Mouse (Mus musculus) erythroblast, embryonic 14.5 days (primary cell): ENCODE data around the gene H2al1a. TPM values are rescaled to one million over a fixed set of nuclear protein-coding genes. Genes with fewer than 3 reads are reported as not detected.
"Not testable (repeated sequence)": the region's sequence is repeated elsewhere in the genome, so short reads cannot be mapped to it uniquely, and the experiment has no call there.

Experiments
- H3K27me3 ChIP-seq: 2 replicates; pipeline ENCODE4 v1.6.1; 2012; ENCODE audit warnings: inconsistent platforms; ENCODE audit not compliant: control insufficient read depth
- H3K36me3 ChIP-seq: 2 replicates; pipeline ENCODE4 v1.6.1; 2012; ENCODE audit warnings: mild to moderate bottlenecking, inconsistent platforms; ENCODE audit not compliant: control insufficient read depth
- H3K4me1 ChIP-seq: 2 replicates; pipeline ENCODE4 v1.6.1; 2012; ENCODE audit warnings: inconsistent platforms; ENCODE audit not compliant: control insufficient read depth
- H3K4me3 ChIP-seq: replicated peaks from 2 replicates; pipeline ENCODE3; 2012; ENCODE audit warnings: moderate library complexity, mild to moderate bottlenecking, inconsistent platforms
- H3K9me3 ChIP-seq: 2 replicates; pipeline ENCODE4 v1.6.1; 2012; ENCODE audit warnings: low read length, inconsistent platforms, mixed read lengths; ENCODE audit not compliant: control insufficient read depth
- GATA1 ChIP-seq: IDR thresholded peaks from 2 replicates; pipeline ENCODE4 v1.6.1; 2012; ENCODE audit warnings: low read length, inconsistent platforms, mixed read lengths
- TAL1 ChIP-seq: IDR thresholded peaks from 3 replicates; pipeline ENCODE4 v1.6.1; 2012; ENCODE audit warnings: low read length, inconsistent platforms, mixed read lengths
- polyA plus RNA-seq: library from polyadenylated mRNA; stranded (reverse); fragments of >175 nt; gene quantifications from 2 replicates; pipeline ENCODE4 v1.2.3, GENCODE M21; 2012

H2al1a gene
- not detected in 2 replicates for polyA plus RNA-seq

- H3K9me3 ChIP-seq, H3K4me1 ChIP-seq, H3K36me3 ChIP-seq, H3K27me3 ChIP-seq, H3K4me3 ChIP-seq: not testable (repeated sequence)
Observed at GRCm38 (mm10) chrX:11298957-11299356, at the start of gene H2al1a. H2al1a (plus strand) TSS chrX:11299257.

DNA sequence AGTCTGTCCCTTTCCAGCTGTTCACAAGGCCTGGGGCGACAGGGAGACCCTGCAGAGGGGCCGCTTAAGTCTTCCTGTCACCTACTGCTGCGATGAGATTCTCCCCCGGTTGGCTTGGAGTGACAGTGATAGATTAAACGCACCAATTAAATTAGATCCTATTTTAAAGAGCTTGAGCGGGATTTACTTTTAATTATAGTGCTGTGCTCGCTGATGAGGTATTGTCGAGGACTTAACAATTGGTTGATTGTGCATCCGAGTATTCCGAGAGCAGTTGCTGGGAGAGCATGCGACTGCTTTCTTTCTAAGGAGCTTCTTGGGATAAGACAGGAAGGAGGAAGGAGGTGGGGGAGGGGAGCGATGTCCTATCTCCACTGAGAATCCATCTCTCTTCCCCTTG lies 48.9 kb upstream of the H2al1a start:
- TF ChIP-seq GATA1 (no peak), TAL1 (no peak)
- H3K36me3 ChIP-seq: no peaks in the 10 kb centered on the region
- no peak overlapping the region for H3K4me3 ChIP-seq
- H3K4me1 ChIP-seq: no peaks in the 10 kb centered on the region
- no peaks in the 10 kb centered on the region for H3K9me3 ChIP-seq
- no peaks in the 10 kb centered on the region for H3K27me3 ChIP-seq

GRCm38 (mm10) chrX:11254062-11254461 lies 45.0 kb upstream of the H2al1a start:
- TF ChIP-seq GATA1: no peak
- no peak for TF ChIP-seq TAL1
- H3K36me3 ChIP-seq: no peaks in the 10 kb centered on the region
- H3K9me3 ChIP-seq: no peaks in the 10 kb centered on the region
- no peaks in the 10 kb centered on the region for H3K4me1 ChIP-seq
- H3K27me3 ChIP-seq: no peaks in the 10 kb centered on the region
- H3K4me3 ChIP-seq: no peak overlapping the region

DNA sequence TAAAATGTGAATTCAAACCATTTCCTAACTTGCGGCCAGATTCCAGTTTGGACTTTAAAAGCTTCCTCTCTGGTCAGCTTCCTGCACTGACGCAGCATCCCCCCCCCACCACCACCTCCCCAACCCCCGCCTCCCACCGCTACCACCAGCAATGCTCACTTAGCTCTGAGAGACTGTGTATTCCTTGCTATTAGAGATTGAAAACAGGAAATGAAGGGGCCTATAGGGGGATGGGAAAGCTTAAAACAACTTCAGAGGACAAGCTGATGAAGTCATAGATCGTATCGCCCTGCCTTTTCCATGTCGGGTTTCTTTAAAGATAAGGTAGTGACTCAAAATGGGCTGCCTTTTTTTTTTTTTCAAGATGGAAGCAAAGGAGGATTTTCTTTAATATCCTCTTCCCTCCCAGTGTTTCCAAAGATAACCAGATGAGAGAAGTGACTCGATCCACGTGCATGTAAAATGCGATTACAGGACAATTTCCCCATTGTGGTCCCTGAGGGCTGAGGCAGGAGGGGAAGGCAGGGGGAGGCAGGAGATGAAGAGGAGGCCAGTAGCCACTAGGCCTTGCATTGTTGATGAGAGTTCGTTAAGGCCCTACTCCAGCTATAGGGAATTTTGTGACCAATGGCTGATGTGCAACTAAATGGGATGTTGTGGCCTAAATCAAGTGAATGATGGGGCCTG lies 44.4 kb upstream of the H2al1a start:
- no peak overlapping the region for H3K4me3 ChIP-seq
- H3K4me1 ChIP-seq: no peaks in the 10 kb centered on the region
- no peaks in the 10 kb centered on the region for H3K36me3 ChIP-seq
- H3K9me3 ChIP-seq: no peaks in the 10 kb centered on the region
- H3K27me3 ChIP-seq: no peaks in the 10 kb centered on the region
- no peak for TF ChIP-seq GATA1
- no peak for TF ChIP-seq TAL1

DNA sequence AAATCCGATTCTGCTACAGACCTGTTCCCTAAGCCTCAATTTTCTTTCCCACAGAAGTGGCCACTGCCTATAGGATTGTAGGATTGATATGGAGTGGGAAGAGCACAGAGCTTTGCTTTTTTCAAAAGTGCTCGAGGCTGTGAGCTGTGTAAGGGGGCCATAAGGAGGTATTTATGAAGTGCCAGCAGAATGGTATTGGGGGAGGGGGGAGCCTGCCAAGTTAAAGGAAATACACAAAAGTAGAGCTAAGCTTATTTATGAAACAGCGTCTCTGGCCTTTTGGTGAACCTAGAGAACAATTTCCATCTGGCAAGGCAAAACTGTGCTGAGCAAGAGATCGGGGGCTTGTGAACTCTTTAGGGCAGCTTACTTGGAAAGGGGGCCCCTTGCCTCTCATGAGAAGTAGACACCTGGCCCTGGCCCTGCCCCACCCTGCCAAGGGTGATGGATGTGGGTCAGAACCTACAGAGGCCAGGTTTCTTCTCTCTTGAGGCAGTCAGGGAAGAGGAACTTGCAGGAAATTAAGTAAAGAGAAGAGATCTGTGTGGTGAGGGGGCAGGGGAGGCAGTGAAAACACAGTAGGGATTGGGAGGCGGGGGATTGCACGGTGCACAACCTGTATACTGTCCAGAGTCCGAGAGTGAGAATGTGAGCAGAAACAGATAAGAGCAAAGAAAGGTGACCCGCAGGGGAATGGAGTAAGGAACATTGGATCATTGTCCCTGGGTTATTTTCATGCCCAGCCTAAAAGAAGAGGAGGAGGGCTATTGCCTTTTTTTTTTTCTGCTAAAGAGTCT lies 43.3 kb upstream of the H2al1a start:
- Histone ChIP-seq H3K27me3 (no peaks in the 10 kb centered on the region), H3K4me3 (no peak overlapping the region), H3K9me3 (no peaks in the 10 kb centered on the region), H3K4me1 (no peaks in the 10 kb centered on the region), H3K36me3 (no peaks in the 10 kb centered on the region)
- TF ChIP-seq TAL1 (no peak), GATA1 (no peak)

- no peak overlapping the region for H3K4me3 ChIP-seq
- H3K4me1 ChIP-seq: no peaks in the 10 kb centered on the region
- TF ChIP-seq GATA1: no peak
- TF ChIP-seq TAL1: no peak
- H3K9me3 ChIP-seq: no peaks in the 10 kb centered on the region
- no peaks in the 10 kb centered on the region for H3K27me3 ChIP-seq
- no peaks in the 10 kb centered on the region for H3K36me3 ChIP-seq
Observed at GRCm38 (mm10) chrX:11264918-11265317, 34.1 kb upstream of the H2al1a start.

GRCm38 (mm10) chrX:11267791-11268190 lies 31.3 kb upstream of the H2al1a start:
- Histone ChIP-seq H3K4me1 (no peaks in the 10 kb centered on the region), H3K4me3 (no peak overlapping the region), H3K9me3 (no peaks in the 10 kb centered on the region), H3K27me3 (no peaks in the 10 kb centered on the region), H3K36me3 (no peaks in the 10 kb centered on the region)
- no peak for TF ChIP-seq TAL1
- no peak for TF ChIP-seq GATA1

DNA sequence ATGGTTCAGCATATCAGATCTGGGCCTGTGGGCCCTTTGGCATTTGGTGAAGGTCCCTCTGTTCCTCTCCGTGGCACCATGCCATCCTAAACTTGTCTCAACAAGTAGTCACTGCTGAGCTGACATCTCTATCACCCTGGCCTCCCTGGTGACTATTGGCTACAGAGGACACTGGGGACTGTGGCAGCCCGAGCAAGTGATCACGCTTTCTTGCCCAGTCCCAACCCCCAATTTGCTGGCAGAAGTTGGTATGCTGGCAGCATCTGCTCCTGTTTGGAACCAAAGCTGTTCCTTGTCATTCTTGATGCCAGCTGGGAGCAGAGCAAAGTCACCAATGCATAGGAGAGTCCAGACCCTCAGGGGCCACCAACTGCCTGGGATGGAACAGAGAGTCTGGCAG lies 30.0 kb upstream of the H2al1a start:
- no peaks in the 10 kb centered on the region for H3K36me3 ChIP-seq
- H3K27me3 ChIP-seq: no peaks in the 10 kb centered on the region
- H3K9me3 ChIP-seq: no peaks in the 10 kb centered on the region
- TF ChIP-seq TAL1: no peak
- no peak for TF ChIP-seq GATA1
- no peak overlapping the region for H3K4me3 ChIP-seq
- H3K4me1 ChIP-seq: no peaks in the 10 kb centered on the region

DNA sequence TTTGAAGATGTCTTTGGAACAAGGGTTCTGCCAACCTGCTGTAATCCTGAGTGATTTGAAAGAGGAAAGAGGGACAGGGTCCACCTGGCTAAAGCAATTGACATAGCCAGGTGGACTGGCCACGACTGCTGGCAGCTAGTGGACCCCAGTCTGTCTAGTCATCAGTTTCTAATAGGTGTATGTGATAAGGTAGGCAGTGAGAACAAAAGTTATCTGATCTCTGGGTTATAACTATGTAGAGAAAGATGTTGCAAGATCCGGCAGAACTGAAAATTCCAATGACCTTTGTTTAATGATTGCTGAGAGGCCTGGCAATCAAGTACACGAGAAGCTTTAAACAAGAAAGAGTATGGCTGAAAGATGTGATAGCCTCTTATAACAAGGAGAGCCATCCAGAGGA lies 25.9 kb upstream of the H2al1a start:
- no peak for TF ChIP-seq GATA1
- no peak for TF ChIP-seq TAL1
- no peaks in the 10 kb centered on the region for H3K4me1 ChIP-seq
- H3K27me3 ChIP-seq: no peaks in the 10 kb centered on the region
- H3K9me3 ChIP-seq: no peaks in the 10 kb centered on the region
- H3K36me3 ChIP-seq: no peaks in the 10 kb centered on the region
- H3K4me3 ChIP-seq: no peak overlapping the region
